Mouse (Mus musculus): ENCODE measurements around the gene Med7.

Gene Med7

GRCm38 (mm10) chr11:46436760-46437458, at the start of gene Med7:
TSS of gene Med7 (plus strand) at chr11:46436925.
- peak; percentile 96 for DNase-seq (ENCODE audit: extremely low read depth, low read depth)

- DNase-seq (ENCODE audit: extremely low read depth, low read depth), result no peak
Measured at GRCm38 (mm10) chr11:46387061-46387460, 49.7 kb upstream of the Med7 start.

GRCm38 (mm10) chr11:46388438-46388837, 48.3 kb upstream of the Med7 start:
- no peak for DNase-seq (ENCODE audit: extremely low read depth, low read depth)

- DNase-seq (ENCODE audit: extremely low read depth, low read depth), result no peak
Measured at GRCm38 (mm10) chr11:46389336-46390117, 47.2 kb upstream of the Med7 start, which contains the start of gene Itk. TSS of gene Itk (minus strand) at chr11:46389515.

GRCm38 (mm10) chr11:46390621-46391020, 46.1 kb upstream of the Med7 start:
- DNase-seq (ENCODE audit: extremely low read depth, low read depth), result no peak

- no peak for DNase-seq (ENCODE audit: extremely low read depth, low read depth)
Measured at GRCm38 (mm10) chr11:46392890-46393289, 43.8 kb upstream of the Med7 start.

GRCm38 (mm10) chr11:46393413-46393812, 43.3 kb upstream of the Med7 start:
- DNase-seq (ENCODE audit: extremely low read depth, low read depth), result no peak

- DNase-seq (ENCODE audit: extremely low read depth, low read depth), result no peak
Measured at GRCm38 (mm10) chr11:46395088-46395487, 41.6 kb upstream of the Med7 start.

GRCm38 (mm10) chr11:46395698-46396097, 41.0 kb upstream of the Med7 start:
- no peak for DNase-seq (ENCODE audit: extremely low read depth, low read depth)

GRCm38 (mm10) chr11:46396167-46396859, 40.4 kb upstream of the Med7 start, which contains the start of gene Fam71b:
TSS of gene Fam71b (plus strand) at chr11:46396559.
- DNase-seq (ENCODE audit: extremely low read depth, low read depth), result no peak

GRCm38 (mm10) chr11:46396860-46397179, 39.9 kb upstream of the Med7 start:
- no peak for DNase-seq (ENCODE audit: extremely low read depth, low read depth)

GRCm38 (mm10) chr11:46397900-46398299, 38.8 kb upstream of the Med7 start:
- DNase-seq (ENCODE audit: extremely low read depth, low read depth), result no peak

- no peak for DNase-seq (ENCODE audit: extremely low read depth, low read depth)
Measured at GRCm38 (mm10) chr11:46398473-46398872, 38.3 kb upstream of the Med7 start.

GRCm38 (mm10) chr11:46398933-46399383, 37.8 kb upstream of the Med7 start:
- no peak for DNase-seq (ENCODE audit: extremely low read depth, low read depth)

GRCm38 (mm10) chr11:46401555-46401954, 35.2 kb upstream of the Med7 start:
- DNase-seq (ENCODE audit: extremely low read depth, low read depth), result no peak

GRCm38 (mm10) chr11:46404986-46405385, 31.7 kb upstream of the Med7 start:
- DNase-seq (ENCODE audit: extremely low read depth, low read depth), result no peak

- no peak for DNase-seq (ENCODE audit: extremely low read depth, low read depth)
Measured at GRCm38 (mm10) chr11:46406721-46407120, 30.0 kb upstream of the Med7 start.

- DNase-seq (ENCODE audit: extremely low read depth, low read depth), result no peak
Measured at GRCm38 (mm10) chr11:46410018-46410563, 26.6 kb upstream of the Med7 start.

- no peak for DNase-seq (ENCODE audit: extremely low read depth, low read depth)
Measured at GRCm38 (mm10) chr11:46418438-46418837, 18.3 kb upstream of the Med7 start.

- DNase-seq (ENCODE audit: extremely low read depth, low read depth), result no peak
Measured at GRCm38 (mm10) chr11:46418860-46419259, 17.9 kb upstream of the Med7 start.

- DNase-seq (ENCODE audit: extremely low read depth, low read depth), result no peak
Measured at GRCm38 (mm10) chr11:46421086-46421888, 15.4 kb upstream of the Med7 start.

All from MEL-GATA-1-ER (cell line).